Mouse (Mus musculus): ENCODE measurements around the gene Clrn2.
"Not testable (repeated sequence)": the region's sequence is repeated elsewhere in the genome, so short reads cannot be mapped to it uniquely, and the experiment has no call there.

Gene Clrn2

GRCm38 (mm10) chr5:45453451-45453850 is at the start of gene Clrn2:
Gene Clrn2 (plus strand): TSS chr5:45453751.
- in situ Hi-C loops (cut with MboI), result loop anchor here (25.0 kb wide), 1 partner anchor 884 kb away; no protein-coding TSS in a partner anchor

- in situ Hi-C loops (cut with MboI), result no loop called here
These were observed 47.4 kb upstream of the Clrn2 start for GRCm38 (mm10) chr5:45406129-45406528.

- in situ Hi-C loops (cut with MboI), result no loop called here
These were observed 37.1 kb upstream of the Clrn2 start for GRCm38 (mm10) chr5:45416478-45416877.

- in situ Hi-C loops (cut with MboI), result no loop called here
These were observed 35.6 kb upstream of the Clrn2 start for GRCm38 (mm10) chr5:45417859-45418443.

- in situ Hi-C loops (cut with MboI), result no loop called here
These were observed 33.5 kb upstream of the Clrn2 start for GRCm38 (mm10) chr5:45419841-45420638.

- in situ Hi-C loops (cut with MboI), result no loop called here
These were observed 31.4 kb upstream of the Clrn2 start for GRCm38 (mm10) chr5:45421881-45422844.

GRCm38 (mm10) chr5:45424021-45424886 is 29.3 kb upstream of the Clrn2 start:
- in situ Hi-C loops (cut with MboI), result no loop called here

- in situ Hi-C loops (cut with MboI), result not testable (repeated sequence)
These were observed 27.8 kb upstream of the Clrn2 start for GRCm38 (mm10) chr5:45425771-45426170.

- in situ Hi-C loops (cut with MboI), result no loop called here
These were observed 27.0 kb upstream of the Clrn2 start for GRCm38 (mm10) chr5:45426416-45427034.

- in situ Hi-C loops (cut with MboI), result no loop called here
These were observed 25.7 kb upstream of the Clrn2 start for GRCm38 (mm10) chr5:45427891-45428290.

GRCm38 (mm10) chr5:45435967-45436950 is 17.3 kb upstream of the Clrn2 start:
- in situ Hi-C loops (cut with MboI), result no loop called here

GRCm38 (mm10) chr5:45437826-45438225 is 15.7 kb upstream of the Clrn2 start:
- in situ Hi-C loops (cut with MboI), result no loop called here

- in situ Hi-C loops (cut with MboI), result no loop called here
These were observed 15.2 kb upstream of the Clrn2 start for GRCm38 (mm10) chr5:45438301-45438700.

GRCm38 (mm10) chr5:45441124-45441523 is 12.4 kb upstream of the Clrn2 start:
- in situ Hi-C loops (cut with MboI), result no loop called here

- in situ Hi-C loops (cut with MboI), result no loop called here
These were observed 11.8 kb upstream of the Clrn2 start for GRCm38 (mm10) chr5:45441745-45442144.

- in situ Hi-C loops (cut with MboI), result no loop called here
These were observed 9.3 kb upstream of the Clrn2 start for GRCm38 (mm10) chr5:45444130-45444832.

- in situ Hi-C loops (cut with MboI), result no loop called here
These were observed 4.9 kb upstream of the Clrn2 start for GRCm38 (mm10) chr5:45448676-45449075.

GRCm38 (mm10) chr5:45449206-45449605 is 4.3 kb upstream of the Clrn2 start:
- in situ Hi-C loops (cut with MboI), result no loop called here
